Mouse (Mus musculus): ENCODE measurements around the gene Emc7.

Emc7 gene

GRCm38 (mm10) chr2:112517218-112517617, 62.4 kb downstream of the Emc7 start:
- no peak for DNase-seq (ENCODE audit: extremely low spot score, low read depth, low spot score)

GRCm38 (mm10) chr2:112518541-112518940, 63.7 kb downstream of the Emc7 start:
- no peak for DNase-seq (ENCODE audit: extremely low spot score, low read depth, low spot score)

DNA sequence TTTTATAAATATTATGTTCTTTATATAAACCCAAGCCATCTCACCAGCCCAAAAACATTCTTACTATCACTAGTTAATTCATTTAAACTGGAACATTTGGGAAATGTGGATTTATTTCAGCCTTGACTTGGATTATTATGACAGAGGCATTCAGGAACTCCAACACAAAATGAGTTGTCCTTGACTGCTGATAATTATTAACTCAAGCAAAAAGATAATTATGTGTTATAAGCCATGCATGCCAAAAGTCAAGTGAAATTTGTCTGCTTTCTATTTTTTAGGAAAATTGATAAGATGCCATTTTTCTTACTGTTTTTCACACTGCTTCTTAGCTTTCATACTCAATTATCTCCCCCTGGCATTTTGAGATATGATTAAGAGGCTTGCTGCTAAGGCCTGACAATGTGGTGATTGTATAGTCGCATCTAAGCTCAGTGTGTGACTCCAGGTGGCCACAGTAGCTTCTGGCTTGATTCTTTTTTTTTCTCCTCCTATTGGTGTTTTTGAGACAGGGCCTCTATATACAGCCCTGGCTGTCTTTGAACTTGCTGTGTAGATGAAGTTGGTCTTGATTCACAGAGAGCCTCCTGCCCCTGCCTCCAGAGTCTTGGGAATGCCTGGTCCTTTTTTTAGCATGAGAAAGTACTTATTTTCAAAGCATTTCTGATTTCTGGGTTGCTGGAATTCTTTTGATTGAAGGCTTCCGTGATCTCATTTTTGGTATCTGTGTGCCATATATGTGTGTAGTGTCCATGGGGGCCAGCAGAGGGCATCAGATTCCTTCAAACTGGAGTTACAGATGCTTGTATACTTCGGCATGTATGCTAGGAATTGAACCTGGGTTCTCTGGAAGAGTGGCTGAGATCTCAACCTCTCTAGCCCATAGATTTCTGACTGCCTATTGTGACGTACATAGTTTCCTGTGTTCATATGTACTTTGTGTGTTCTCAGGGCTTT, 66.0 kb downstream of the Emc7 start:
- DNase-seq (ENCODE audit: extremely low spot score, low read depth, low spot score) = no peak

All from hindlimb bud, embryonic 11.5 days (tissue).